Mouse (Mus musculus) olfactory bulb, adult 2 months (tissue): ENCODE measurements around the gene 4930415O20Rik. TPM values are rescaled to one million over a fixed set of nuclear protein-coding genes. Genes with fewer than 3 reads are reported as not detected.
"Not testable (repeated sequence)": the region's sequence is repeated elsewhere in the genome, so short reads cannot be mapped to it uniquely, and the experiment has no call there.

ENCODE experiments used
- H3K27ac ChIP-seq: fragments of 200-500 bp; 2 replicates; pipeline ENCODE4 v1.5.1; 2012; ENCODE audit warnings: low read depth, low read length; ENCODE audit not compliant: insufficient read depth
- H3K4me1 ChIP-seq: fragments of 200-500 bp; 2 replicates; pipeline ENCODE4 v1.6.1; 2012; ENCODE audit warnings: low read length; ENCODE audit not compliant: control insufficient read depth, insufficient read depth
- H3K4me3 ChIP-seq: fragments of 200-500 bp; 2 replicates; pipeline ENCODE4 v1.5.1; 2012; ENCODE audit warnings: mild to moderate bottlenecking, low read depth, low read length, moderate library complexity; ENCODE audit not compliant: insufficient read depth
- CTCF ChIP-seq: fragments of 200-500 bp; IDR thresholded peaks from 2 replicates; pipeline ENCODE4 v1.5.1; 2012; ENCODE audit warnings: low read depth, mild to moderate bottlenecking, low read length, moderate library complexity; ENCODE audit not compliant: insufficient read depth
- POLR2A ChIP-seq: fragments of 200-500 bp; IDR thresholded peaks from 2 replicates; pipeline ENCODE4 v1.6.1; 2012; ENCODE audit warnings: mild to moderate bottlenecking, low read depth, low read length, moderate library complexity; ENCODE audit not compliant: insufficient read depth
- WGBS: fragments of 180-500 bp; shearing (Covaris S2); methylation state at CpG from one replicate; pipeline ENCODE4 v1.1.7; 2018; 5-methylcytosine and 5-hydroxymethylcytosine counted together
- polyA plus RNA-seq: library from polyadenylated mRNA; stranded (reverse); fragments of >200 nt; gene quantifications from 2 replicates; pipeline ENCODE4 v1.2.4, GENCODE M21; 2012; ENCODE audit warnings: low replicate concordance; ENCODE audit not compliant: missing spikeins, insufficient read depth, insufficient read length

The 4930415O20Rik gene
- polyA plus RNA-seq, 1 experiment, result not detected

DNA sequence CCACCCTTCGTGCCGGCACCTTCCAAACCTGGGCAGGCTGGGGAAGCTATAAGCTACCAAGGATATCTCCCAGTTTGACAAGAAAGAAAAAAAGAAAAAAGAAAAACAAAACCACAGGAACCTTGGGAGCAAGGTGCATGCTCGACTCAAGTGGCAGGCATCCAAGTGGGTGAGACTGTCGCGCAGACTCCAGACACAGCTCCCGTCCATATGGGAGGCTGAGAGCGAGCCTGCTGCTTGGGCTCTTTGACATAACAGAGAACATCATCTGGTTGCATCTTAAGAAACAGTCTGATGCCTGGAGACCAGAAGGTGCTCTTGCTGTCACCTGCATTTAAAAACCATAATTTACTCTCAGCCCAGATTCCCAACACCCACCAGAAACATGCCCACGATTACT is 11.6 kb downstream of the 4930415O20Rik start:
- TF ChIP-seq POLR2A, result no peak
- TF ChIP-seq CTCF, result no peak
- Histone ChIP-seq H3K4me3 (no peak overlapping the region), H3K4me1 (peaks cover 15% of the 10 kb centered on the region; the same call in 1 of the 2 replicates), H3K27ac (peak overlapping the region; percentile 66; the same call in 1 of the 2 replicates)
- WGBS, result 64% methylated on average over 8 of the region's 8 CpGs

- TF ChIP-seq POLR2A, result no peak
- Histone ChIP-seq H3K4me1 (peaks cover 15% of the 10 kb centered on the region; the same call in 1 of the 2 replicates), H3K4me3 (no peak overlapping the region), H3K27ac (peak overlapping the region; percentile 66)
- 39% methylated on average over 8 of the region's 8 CpGs for WGBS
These were observed 12.2 kb downstream of the 4930415O20Rik start for GRCm38 (mm10) chr15:98582996-98583395.

DNA sequence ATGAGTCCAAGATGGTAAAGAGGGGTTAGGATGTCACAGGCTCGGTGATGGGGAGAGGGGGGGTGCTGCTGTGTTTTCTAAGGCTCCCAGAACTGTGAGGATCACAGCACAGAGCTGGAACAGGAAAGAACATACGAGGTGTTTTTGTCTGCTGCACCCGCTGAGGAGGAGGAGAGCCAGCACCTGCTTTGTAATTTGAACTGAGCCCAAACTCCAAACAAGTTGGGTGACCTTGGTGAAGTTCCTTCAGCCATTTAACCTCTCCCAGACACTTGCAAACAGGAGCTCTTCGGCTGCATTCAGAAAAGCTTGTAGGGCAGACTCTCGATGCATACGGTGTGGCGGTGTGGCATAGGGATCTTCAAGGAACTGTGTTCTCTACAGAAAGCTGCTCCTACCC is 14.6 kb downstream of the 4930415O20Rik start:
- WGBS, result 45% methylated on average over 7 of the region's 7 CpGs
- no peak overlapping the region for H3K4me3 ChIP-seq
- H3K27ac ChIP-seq, result no peak overlapping the region
- H3K4me1 ChIP-seq, result peaks cover 15% of the 10 kb centered on the region; the same call in 1 of the 2 replicates
- TF ChIP-seq CTCF (no peak), POLR2A (no peak)

GRCm38 (mm10) chr15:98586141-98586540 is 15.3 kb downstream of the 4930415O20Rik start:
- H3K4me3 ChIP-seq, H3K27ac ChIP-seq: not testable (repeated sequence)
- H3K4me1 ChIP-seq, result peaks cover 15% of the 10 kb centered on the region; the same call in 1 of the 2 replicates
- WGBS, result 81% methylated on average over 9 of the region's 9 CpGs

- no peak overlapping the region for H3K27ac ChIP-seq
- no peak overlapping the region for H3K4me3 ChIP-seq
- no peak for TF ChIP-seq POLR2A
- TF ChIP-seq CTCF, result no peak
- peaks cover 11% of the 10 kb centered on the region; the same call in 1 of the 2 replicates for H3K4me1 ChIP-seq
- WGBS, result 88% methylated on average over 11 of the region's 11 CpGs
These were observed 16.9 kb downstream of the 4930415O20Rik start for GRCm38 (mm10) chr15:98587751-98588150.

DNA sequence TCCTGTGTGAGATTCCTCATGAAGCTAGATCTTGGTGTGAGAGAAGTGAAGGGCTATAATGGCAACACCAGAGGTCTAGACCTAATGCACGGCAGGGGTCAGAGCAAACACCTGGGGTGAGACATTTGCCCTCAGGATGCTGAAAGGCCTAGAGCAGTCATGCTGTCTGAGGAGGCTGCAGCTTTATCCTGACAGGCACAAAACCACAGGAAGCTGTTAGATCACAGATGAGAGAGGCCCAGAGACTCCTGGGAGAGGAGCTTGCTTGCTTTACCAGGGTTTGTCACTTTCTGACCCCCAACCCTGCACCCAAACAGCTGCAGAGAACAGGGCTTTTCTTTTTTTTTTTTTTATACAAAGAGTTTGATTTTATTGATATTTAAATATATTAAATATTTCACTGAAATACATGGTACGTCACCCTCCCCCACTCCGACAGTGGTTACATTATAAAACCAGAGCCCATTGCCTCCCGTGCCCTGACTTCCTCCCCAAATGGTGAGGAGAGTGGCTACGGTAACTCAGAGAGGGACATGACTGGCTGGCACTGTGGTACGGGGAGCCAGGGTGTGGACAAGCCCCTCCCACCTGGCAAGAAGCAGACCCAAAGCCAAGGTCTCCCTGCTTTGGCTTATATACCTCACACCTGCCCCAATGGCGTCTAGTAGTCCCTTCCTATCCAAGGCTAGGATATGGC is 19.0 kb downstream of the 4930415O20Rik start:
- peaks cover 13% of the 10 kb centered on the region for H3K4me1 ChIP-seq
- WGBS, result 82% methylated on average over 7 of the region's 7 CpGs
- no peak overlapping the region for H3K4me3 ChIP-seq
- no peak overlapping the region for H3K27ac ChIP-seq
- TF ChIP-seq POLR2A (no peak), CTCF (no peak)

DNA sequence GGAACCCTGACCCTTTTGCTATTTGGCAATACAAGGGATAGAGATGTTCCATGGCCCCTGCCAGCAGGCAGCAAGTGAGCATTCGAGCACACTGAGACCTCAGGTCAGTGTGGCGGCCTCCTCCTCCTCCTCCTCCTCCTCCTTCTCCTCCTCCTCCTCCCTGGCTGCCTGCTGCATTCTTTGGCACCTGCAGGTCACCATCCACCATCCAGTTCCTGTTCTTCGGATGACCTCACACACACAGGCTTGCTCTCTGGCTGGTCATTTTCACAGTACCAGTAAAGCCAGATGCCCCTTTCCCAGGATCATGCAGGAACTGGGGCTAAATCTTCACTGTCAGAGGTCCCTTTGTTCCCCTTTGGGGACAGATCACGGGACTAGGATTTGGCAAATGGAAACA is 20.6 kb downstream of the 4930415O20Rik start:
- Histone ChIP-seq H3K27ac (no peak overlapping the region), H3K4me3 (no peak overlapping the region), H3K4me1 (peaks cover 10% of the 10 kb centered on the region)
- TF ChIP-seq POLR2A (no peak), CTCF (no peak)
- 72% methylated on average over 4 of the region's 4 CpGs for WGBS

- 62% methylated on average over 19 of the region's 19 CpGs for WGBS
- peaks cover 10% of the 10 kb centered on the region for H3K4me1 ChIP-seq
- H3K27ac ChIP-seq, result no peak overlapping the region
- no peak overlapping the region for H3K4me3 ChIP-seq
- no peak for TF ChIP-seq CTCF
- no peak for TF ChIP-seq POLR2A
These were observed 23.4 kb downstream of the 4930415O20Rik start for GRCm38 (mm10) chr15:98594193-98594592.

DNA sequence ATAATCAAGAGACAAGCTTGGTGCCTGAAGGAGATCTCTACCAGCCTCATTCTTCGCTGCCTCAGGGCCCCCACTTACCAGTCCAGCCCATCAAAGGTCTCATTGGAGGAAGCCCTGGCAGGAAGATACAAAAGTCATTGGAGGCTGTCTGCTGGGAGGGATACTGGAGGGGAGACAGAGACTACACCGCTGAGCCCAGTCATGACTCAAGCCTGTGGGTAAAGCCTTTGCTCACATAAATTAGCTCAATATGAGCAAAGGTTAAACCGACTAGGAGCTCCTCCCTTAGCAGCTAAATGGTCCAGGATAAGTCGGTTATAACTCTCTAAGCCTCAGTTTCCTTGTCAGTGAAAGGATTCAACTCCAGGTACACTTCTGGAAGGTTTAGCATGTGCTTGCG is 24.2 kb downstream of the 4930415O20Rik start:
- no peak for TF ChIP-seq POLR2A
- no peak for TF ChIP-seq CTCF
- 74% methylated on average over 5 of the region's 5 CpGs for WGBS
- no peak overlapping the region for H3K27ac ChIP-seq
- H3K4me3 ChIP-seq, result no peak overlapping the region
- peaks cover 12% of the 10 kb centered on the region for H3K4me1 ChIP-seq

DNA sequence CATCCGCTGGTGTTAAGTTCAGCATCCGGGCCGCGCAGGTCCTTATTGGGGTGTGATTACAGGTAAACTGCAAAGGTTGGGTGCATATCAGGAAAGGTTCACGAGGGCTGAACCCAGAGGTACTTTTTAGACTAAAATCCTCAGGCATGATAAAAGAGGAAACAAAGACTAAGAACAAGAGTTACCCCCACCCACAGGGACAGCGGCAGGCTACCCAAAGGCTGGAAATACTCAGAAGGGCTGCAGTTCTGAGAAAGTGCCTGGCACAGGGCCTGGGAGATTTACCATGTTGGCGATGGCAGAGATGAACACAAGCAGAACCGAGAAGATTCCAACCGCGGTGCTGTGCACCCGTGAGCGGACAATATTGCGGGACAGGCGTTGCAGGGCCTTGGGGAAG is 25.8 kb downstream of the 4930415O20Rik start:
- no peak for TF ChIP-seq POLR2A
- no peak for TF ChIP-seq CTCF
- H3K4me3 ChIP-seq, result no peak overlapping the region
- WGBS, result 92% methylated on average over 14 of the region's 14 CpGs

More for the DNA sequence above, 25.8 kb downstream of the 4930415O20Rik start:
- H3K4me1 ChIP-seq, result peaks cover 23% of the 10 kb centered on the region
- H3K27ac ChIP-seq, result no peak overlapping the region
